Mouse (Mus musculus): ENCODE measurements around the gene Nipsnap3a.

DNA sequence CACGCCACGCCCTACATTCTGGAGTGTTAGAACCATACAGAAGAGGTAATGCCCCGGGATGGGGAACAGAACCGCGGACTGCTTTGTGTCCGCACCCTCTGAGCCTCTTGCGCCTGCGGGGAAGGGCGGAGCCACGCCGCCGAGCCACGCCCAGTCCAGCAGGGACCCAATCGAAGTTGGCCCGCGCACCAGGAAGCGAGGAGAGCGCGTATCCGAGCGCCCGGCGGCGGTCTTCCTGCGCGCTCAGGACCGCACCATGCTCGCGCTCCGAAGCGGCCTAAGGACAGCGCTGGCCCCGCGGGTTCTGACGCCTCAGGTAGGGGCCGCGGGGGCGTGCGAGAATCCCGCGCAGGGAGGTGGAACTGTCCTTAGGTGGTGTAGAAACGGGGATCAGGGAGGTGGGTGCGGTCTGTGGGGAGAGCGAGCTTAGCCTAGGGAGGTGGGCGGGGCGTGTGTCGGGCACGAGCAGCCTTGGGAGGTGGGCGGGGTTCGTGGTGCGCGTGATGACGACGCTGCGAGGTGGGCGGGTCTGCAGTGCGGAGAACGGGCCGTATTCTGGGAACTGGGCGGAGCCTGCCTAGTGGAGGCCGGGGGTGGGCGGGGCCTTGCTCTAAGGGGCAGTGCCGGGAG is 22.8 kb downstream of the Nipsnap3a start, which contains the start of gene Nipsnap3b:
- TF ChIP-seq GATA1 (IDR thresholded peaks at IDR 0.05; ENCODE audit: low read depth, low read length) = no peak
- TF ChIP-seq CTCF (IDR thresholded peaks at IDR 0.05 in 2 of 3, conservative IDR thresholded peaks at IDR 0.05 in 1 of 3; ENCODE audit: control insufficient read depth in 1 of 3, insufficient read depth in 1 of 3, low read depth in 2 of 3, low read length in 3 of 3, poor library complexity in 1 of 3, severe bottlenecking in 1 of 3) = no peak
- no peak for TF ChIP-seq EP300 (IDR thresholded peaks at IDR 0.05; ENCODE audit: low read depth in 1 of 2, low read length in 2 of 2)
- TF ChIP-seq ZC3H11A (IDR thresholded peaks at IDR 0.05; ENCODE audit: low read depth, low read length) = no peak
- TF ChIP-seq E2F4 (IDR thresholded peaks at IDR 0.05; ENCODE audit: borderline replicate concordance, low read depth, low read length) = no peak
- peak; percentile 74 to 81 for TF ChIP-seq POLR2A (IDR thresholded peaks at IDR 0.05; ENCODE audit: control insufficient read depth in 1 of 2, insufficient read depth in 1 of 2, low read depth in 1 of 2, low read length in 2 of 2, poor library complexity in 1 of 2)
- TF ChIP-seq USF2 (IDR thresholded peaks at IDR 0.05; ENCODE audit: borderline replicate concordance in 1 of 2, insufficient read depth in 1 of 2, low read depth in 1 of 2, low read length in 2 of 2) = no peak
- TF ChIP-seq MYC (IDR thresholded peaks at IDR 0.05; ENCODE audit: low read depth, low read length) = no peak
- no peak for TF ChIP-seq POLR2AphosphoS5 (IDR thresholded peaks at IDR 0.05; ENCODE audit: borderline replicate concordance, low read depth, low read length)
- no peak for TF ChIP-seq TAL1 (IDR thresholded peaks at IDR 0.05; ENCODE audit: low read length)
- no peak for TF ChIP-seq RAD21 (IDR thresholded peaks at IDR 0.05; ENCODE audit: low read depth, low read length)
- no peak for TF ChIP-seq MYB (IDR thresholded peaks at IDR 0.05; ENCODE audit: low read depth, low read length)
- TF ChIP-seq NELFE (IDR thresholded peaks at IDR 0.05; ENCODE audit: low read depth, low read length) = peak; percentile 58; the same call in 1 of the 2 replicates
- no peak for TF ChIP-seq MAFK (IDR thresholded peaks at IDR 0.05; ENCODE audit: borderline replicate concordance, low read depth, low read length)
